Mouse (Mus musculus): Measurements from ENCODE around the gene Zfp112. TPM values are rescaled to one million over a fixed set of nuclear protein-coding genes. Genes with fewer than 3 reads are reported as not detected.

The Zfp112 gene
- total and polyA plus RNA-seq, 2 experiments from 2014 or later: 2.2 to 3.8 TPM

DNA sequence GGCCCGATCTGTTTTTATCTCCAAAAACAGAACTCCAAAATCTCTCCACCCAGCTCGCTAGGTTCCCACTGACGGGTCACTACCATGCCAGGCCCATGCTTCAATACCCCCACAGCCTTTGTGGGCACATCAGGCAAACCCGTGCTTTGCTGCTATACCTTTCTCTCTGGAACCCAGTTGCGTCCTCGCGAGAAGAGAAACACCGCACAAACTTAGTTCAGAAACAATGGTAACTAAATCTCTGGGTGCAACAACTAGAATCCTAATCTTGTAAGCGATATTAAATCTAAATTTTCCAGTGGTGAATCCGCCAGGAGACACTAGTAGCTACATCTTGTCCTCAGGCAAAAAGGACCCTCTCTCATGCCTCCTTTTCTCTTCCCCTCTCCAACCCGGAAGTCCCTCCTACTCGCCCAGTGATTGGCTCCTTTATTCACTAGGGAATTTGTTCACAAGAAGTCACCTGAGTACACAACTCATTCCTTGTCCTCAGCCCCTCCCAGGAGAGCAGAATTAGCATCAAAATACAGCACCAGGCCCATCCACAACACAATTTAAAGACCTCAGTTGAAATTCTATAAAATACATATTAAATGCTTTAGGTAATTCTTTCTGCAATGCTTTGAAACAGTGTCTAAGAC is 24.5 kb upstream of the Zfp112 start:
- DNase-seq (ENCODE audit: low spot score) (no peak), ATAC-seq (ENCODE audit: insufficient read depth, low read depth) (no peak)
- Histone ChIP-seq H3K4me1 (ENCODE audit: control insufficient read depth, insufficient read depth) (peaks cover 6% of the 10 kb centered on the region; the same call in 1 of the 2 replicates), H3K9ac (replicated peaks; ENCODE audit: low read depth, low read length) (no peak overlapping the region), H3K4me3 (ENCODE audit: low read depth, low read length) (no peak overlapping the region), H3K9me3 (replicated peaks; ENCODE audit: control insufficient read depth, low read length) (no peaks in the 10 kb centered on the region), H3K27ac (ENCODE audit: low read depth) (no peak overlapping the region), H3K27me3 (ENCODE audit: control insufficient read depth, insufficient read depth, low read length) (no peaks in the 10 kb centered on the region), H3K4me2 (ENCODE audit: low read depth, low read length) (no peak overlapping the region), H3K36me3 (replicated peaks; ENCODE audit: control insufficient read depth, insufficient read depth, low read length) (0 out of 2 replicates have a peak, but pooled peaks cover 12% of the 10 kb centered on the region)
- TF ChIP-seq EP300 (IDR thresholded peaks at IDR 0.05; ENCODE audit: low read depth): no peak
- no peak for TF ChIP-seq CTCF (IDR thresholded peaks at IDR 0.05; ENCODE audit: low read depth)
- 94% methylated on average over 12 of the region's 12 CpGs for WGBS

DNA sequence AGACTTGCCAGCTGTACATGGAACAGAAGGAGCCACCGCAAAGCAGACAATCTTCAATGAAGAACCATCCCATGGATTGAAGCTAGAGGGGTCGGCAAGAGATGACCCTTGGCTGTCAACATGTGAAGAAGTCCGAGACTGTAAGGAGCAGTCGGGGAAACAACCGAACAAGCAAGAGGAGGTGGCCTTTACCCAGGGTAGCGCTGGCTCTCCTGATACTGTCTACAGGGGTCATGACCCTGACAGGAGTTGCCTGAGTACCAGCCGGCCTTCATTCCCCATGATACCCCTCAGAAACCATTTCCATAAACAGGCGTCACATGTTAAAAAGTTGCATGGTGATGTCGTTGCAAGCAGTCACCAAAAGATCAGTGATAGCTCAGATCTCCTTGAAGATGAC is 7.7 kb upstream of the Zfp112 start:
- ATAC-seq (ENCODE audit: insufficient read depth, low read depth): no peak
- no peaks in the 10 kb centered on the region for H3K4me1 ChIP-seq (ENCODE audit: control insufficient read depth, insufficient read depth)
- H3K4me3 ChIP-seq (ENCODE audit: low read depth, low read length): no peak overlapping the region
- no peak overlapping the region for H3K4me2 ChIP-seq (ENCODE audit: low read depth, low read length)
- DNase-seq (ENCODE audit: low spot score): no peak
- WGBS: 91% methylated on average over 9 of the region's 9 CpGs
- H3K9ac ChIP-seq (replicated peaks; ENCODE audit: low read depth, low read length): no peak overlapping the region
- H3K27ac ChIP-seq (ENCODE audit: low read depth): no peak overlapping the region
- H3K36me3 ChIP-seq (replicated peaks; ENCODE audit: control insufficient read depth, insufficient read depth, low read length): peaks cover 94% of the 10 kb centered on the region
- TF ChIP-seq CTCF (IDR thresholded peaks at IDR 0.05; ENCODE audit: low read depth) (no peak), EP300 (IDR thresholded peaks at IDR 0.05; ENCODE audit: low read depth) (no peak)
- H3K27me3 ChIP-seq (ENCODE audit: control insufficient read depth, insufficient read depth, low read length): no peaks in the 10 kb centered on the region
- H3K9me3 ChIP-seq (replicated peaks; ENCODE audit: control insufficient read depth, low read length): peaks cover 82% of the 10 kb centered on the region

DNA sequence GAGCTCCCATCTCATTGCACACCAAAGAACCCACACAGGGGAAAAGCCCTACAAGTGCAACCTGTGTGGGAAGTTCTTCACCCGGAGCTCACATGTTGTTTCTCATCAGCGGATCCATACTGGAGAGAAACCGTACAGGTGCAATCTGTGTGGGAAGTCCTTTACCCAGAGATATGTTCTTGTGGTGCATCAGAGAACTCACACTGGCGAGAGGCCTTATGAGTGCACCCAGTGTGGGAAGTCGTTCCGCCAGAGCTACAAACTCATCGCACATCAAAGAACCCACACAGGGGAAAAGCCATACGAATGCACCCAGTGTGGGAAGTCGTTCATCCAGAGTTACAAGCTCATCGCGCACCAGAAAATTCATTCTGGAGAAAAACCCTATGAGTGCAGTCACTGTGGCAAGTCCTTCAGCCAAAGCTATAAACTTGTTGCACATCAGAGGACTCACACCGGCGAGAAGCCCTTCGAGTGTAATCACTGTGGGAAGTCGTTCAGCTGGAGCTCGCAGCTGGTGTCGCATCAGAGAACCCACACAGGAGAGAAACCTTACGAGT is 6.9 kb upstream of the Zfp112 start:
- no peak overlapping the region for H3K4me3 ChIP-seq (ENCODE audit: low read depth, low read length)
- ATAC-seq (ENCODE audit: insufficient read depth, low read depth): no peak
- no peak overlapping the region for H3K9ac ChIP-seq (replicated peaks; ENCODE audit: low read depth, low read length)
- no peaks in the 10 kb centered on the region for H3K4me1 ChIP-seq (ENCODE audit: control insufficient read depth, insufficient read depth)
- WGBS: 92% methylated on average over 18 of the region's 18 CpGs
- no peak for DNase-seq (ENCODE audit: low spot score)
- peaks cover 86% of the 10 kb centered on the region for H3K9me3 ChIP-seq (replicated peaks; ENCODE audit: control insufficient read depth, low read length)
- no peak overlapping the region for H3K27ac ChIP-seq (ENCODE audit: low read depth)
- no peaks in the 10 kb centered on the region for H3K27me3 ChIP-seq (ENCODE audit: control insufficient read depth, insufficient read depth, low read length)
- H3K4me2 ChIP-seq (ENCODE audit: low read depth, low read length): no peak overlapping the region
- H3K36me3 ChIP-seq (replicated peaks; ENCODE audit: control insufficient read depth, insufficient read depth, low read length): peaks cover 86% of the 10 kb centered on the region
- TF ChIP-seq CTCF (IDR thresholded peaks at IDR 0.05; ENCODE audit: low read depth): no peak
- TF ChIP-seq EP300 (IDR thresholded peaks at IDR 0.05; ENCODE audit: low read depth): no peak

DNA sequence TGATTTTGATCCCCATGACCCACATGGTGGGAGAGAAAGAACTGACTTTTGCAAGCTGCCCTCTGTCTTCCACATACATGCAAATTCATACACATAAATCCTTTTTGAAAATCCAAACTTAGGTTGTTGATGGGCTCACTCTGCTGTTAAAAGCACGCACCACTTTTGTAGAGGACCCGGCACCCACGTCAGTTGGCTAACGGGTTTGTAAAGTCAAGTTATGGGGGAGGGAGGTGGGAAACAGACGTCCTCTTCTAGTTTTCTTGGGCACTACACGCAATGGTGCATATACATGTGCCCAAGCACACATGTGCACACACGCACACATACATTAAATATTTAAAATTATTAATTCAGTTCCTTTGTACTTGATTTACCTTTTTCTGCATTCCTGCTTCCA is 1.3 kb upstream of the Zfp112 start:
- no peak overlapping the region for H3K27ac ChIP-seq (ENCODE audit: low read depth)
- DNase-seq (ENCODE audit: low spot score): no peak
- H3K4me3 ChIP-seq (ENCODE audit: low read depth, low read length): no peak overlapping the region
- no peak overlapping the region for H3K9ac ChIP-seq (replicated peaks; ENCODE audit: low read depth, low read length)
- ATAC-seq (ENCODE audit: insufficient read depth, low read depth): no peak
- TF ChIP-seq CTCF (IDR thresholded peaks at IDR 0.05; ENCODE audit: low read depth) (no peak), EP300 (IDR thresholded peaks at IDR 0.05; ENCODE audit: low read depth) (no peak)
- peaks cover 7% of the 10 kb centered on the region; the same call in 1 of the 2 replicates for H3K4me1 ChIP-seq (ENCODE audit: control insufficient read depth, insufficient read depth)
- H3K4me2 ChIP-seq (ENCODE audit: low read depth, low read length): no peak overlapping the region
- 93% methylated on average over 7 of the region's 7 CpGs for WGBS
- H3K9me3 ChIP-seq (replicated peaks; ENCODE audit: control insufficient read depth, low read length): peaks cover 35% of the 10 kb centered on the region
- H3K27me3 ChIP-seq (ENCODE audit: control insufficient read depth, insufficient read depth, low read length): no peaks in the 10 kb centered on the region
- H3K36me3 ChIP-seq (replicated peaks; ENCODE audit: control insufficient read depth, insufficient read depth, low read length): peaks cover 30% of the 10 kb centered on the region

DNA sequence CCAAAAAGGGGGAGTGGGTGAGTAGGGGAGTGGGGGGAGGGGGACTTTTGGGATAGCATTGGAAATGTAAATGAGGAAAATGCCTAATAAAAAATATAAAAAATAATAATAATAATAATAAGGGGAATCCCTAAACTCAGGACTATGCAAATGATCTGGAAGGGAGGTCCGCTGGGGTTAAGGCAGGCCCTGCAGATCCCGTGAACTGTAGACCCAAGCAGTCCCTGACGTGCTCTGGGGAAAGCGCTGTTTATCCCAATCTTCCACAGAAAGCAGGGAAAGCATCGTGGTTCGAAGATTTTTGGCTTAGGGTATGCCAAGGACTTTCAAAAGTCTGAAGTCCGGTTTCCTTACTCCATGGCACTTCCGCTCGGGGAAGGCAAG is 350 bp upstream of the Zfp112 start:
- no peak overlapping the region for H3K9ac ChIP-seq (replicated peaks; ENCODE audit: low read depth, low read length)
- peak overlapping the region; percentile 82 for H3K4me2 ChIP-seq (ENCODE audit: low read depth, low read length)
- peaks cover 20% of the 10 kb centered on the region for H3K36me3 ChIP-seq (replicated peaks; ENCODE audit: control insufficient read depth, insufficient read depth, low read length)
- no peaks in the 10 kb centered on the region for H3K27me3 ChIP-seq (ENCODE audit: control insufficient read depth, insufficient read depth, low read length)
- H3K9me3 ChIP-seq (replicated peaks; ENCODE audit: control insufficient read depth, low read length): peaks cover 26% of the 10 kb centered on the region
- WGBS: 7% methylated on average over 9 of the region's 9 CpGs
- H3K4me3 ChIP-seq (ENCODE audit: low read depth, low read length): peak overlapping the region; percentile 71
- DNase-seq (ENCODE audit: low spot score) (no peak), ATAC-seq (ENCODE audit: insufficient read depth, low read depth) (peak; percentile 22; the same call in 1 of the 2 replicates)
- peaks cover 7% of the 10 kb centered on the region; the same call in 1 of the 2 replicates for H3K4me1 ChIP-seq (ENCODE audit: control insufficient read depth, insufficient read depth)
- H3K27ac ChIP-seq (ENCODE audit: low read depth): peak overlapping the region; percentile 84
- TF ChIP-seq CTCF (IDR thresholded peaks at IDR 0.05; ENCODE audit: low read depth): no peak

All from heart, postnatal 0 days (tissue).